Comparison of ENCODE assay signal across 21 mouse cellular contexts in the genomic region with DNA sequence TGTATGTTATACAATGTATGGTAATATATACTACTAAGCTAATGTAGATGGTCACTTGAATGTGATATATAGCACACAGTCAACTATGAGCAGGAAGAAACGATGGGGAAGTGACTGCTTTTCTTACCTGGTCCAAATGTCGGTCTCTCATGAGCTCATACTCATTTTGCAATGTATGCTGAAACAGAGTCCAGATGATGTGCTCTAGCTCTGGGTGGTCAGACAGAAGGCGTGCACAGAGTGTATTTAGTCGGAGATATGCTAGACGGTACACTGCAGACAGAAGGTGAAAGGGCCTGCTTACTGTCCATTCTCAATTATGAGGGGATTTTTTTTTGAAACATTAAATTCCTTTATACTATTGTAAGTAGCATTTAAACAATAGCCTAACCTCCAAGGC.
"Had no signal": no experiment of that assay in that cellular context is flagged by ENCODE, and none has a peak within 500 bp of the region (broad histone marks: within the 10 kb centered on the region; RNA-seq: fewer than 3 reads in every experiment).

No protein-coding gene starts in this region.

- H3K9me3 ChIP-seq: limb, embryonic 12.5 days; limb, embryonic 15.5 days; lung, embryonic 15.5 days; neural tube, embryonic 12.5 days; neural tube, embryonic 15.5 days; stomach, embryonic 15.5 days had no signal

- H3K4me2 ChIP-seq: limb, embryonic 12.5 days; limb, embryonic 15.5 days; lung, embryonic 15.5 days; midbrain, embryonic 11.5 days; neural tube, embryonic 12.5 days; neural tube, embryonic 15.5 days; stomach, embryonic 15.5 days had no signal

- H3K4me1 ChIP-seq: limb, embryonic 12.5 days; limb, embryonic 15.5 days; neural tube, embryonic 12.5 days; neural tube, embryonic 15.5 days; stomach, embryonic 15.5 days had no signal

- H3K36me3 ChIP-seq: lung, embryonic 15.5 days had no signal

- H3K4me3 ChIP-seq: limb, embryonic 12.5 days; limb, embryonic 15.5 days; lung, embryonic 15.5 days; neural tube, embryonic 12.5 days; neural tube, embryonic 15.5 days; stomach, embryonic 15.5 days had no signal

- DNase-seq: kidney, adult 18-20 months; kidney, adult 9 months; kidney, postnatal 14 days; kidney, postnatal 4 days; left cerebral cortex, postnatal 4 days; lung, adult 18-20 months; lung, postnatal 10 days; lung, postnatal 36 days; midbrain, embryonic 14.5 days; right cerebral cortex, adult 18-20 months; right cerebral cortex, postnatal 14 days; right cerebral cortex, postnatal 4 days; thymus, postnatal 25 days had no signal

- H3K27ac ChIP-seq: limb, embryonic 12.5 days; limb, embryonic 15.5 days; lung, embryonic 15.5 days; neural tube, embryonic 12.5 days; neural tube, embryonic 15.5 days; stomach, embryonic 15.5 days had no signal

- ATAC-seq: intestine, embryonic 16.5 days had no signal

- H3K27me3 ChIP-seq: limb, embryonic 12.5 days; limb, embryonic 15.5 days; lung, embryonic 15.5 days; neural tube, embryonic 12.5 days; neural tube, embryonic 15.5 days; stomach, embryonic 15.5 days had no signal

- H3K9ac ChIP-seq: limb, embryonic 12.5 days; limb, embryonic 15.5 days; lung, embryonic 15.5 days; neural tube, embryonic 12.5 days; neural tube, embryonic 15.5 days; stomach, embryonic 15.5 days had no signal
